Mouse (Mus musculus): ENCODE data around the gene C2cd2l. TPM values are rescaled to one million over a fixed set of nuclear protein-coding genes. Genes with fewer than 3 reads are reported as not detected.
A peak's percentile ranks its signal among the peaks of the same experiment; 100 is the strongest.

C2cd2l gene
- polyA plus RNA-seq, 1 experiment from 2014 or later = 6.8 TPM

DNA sequence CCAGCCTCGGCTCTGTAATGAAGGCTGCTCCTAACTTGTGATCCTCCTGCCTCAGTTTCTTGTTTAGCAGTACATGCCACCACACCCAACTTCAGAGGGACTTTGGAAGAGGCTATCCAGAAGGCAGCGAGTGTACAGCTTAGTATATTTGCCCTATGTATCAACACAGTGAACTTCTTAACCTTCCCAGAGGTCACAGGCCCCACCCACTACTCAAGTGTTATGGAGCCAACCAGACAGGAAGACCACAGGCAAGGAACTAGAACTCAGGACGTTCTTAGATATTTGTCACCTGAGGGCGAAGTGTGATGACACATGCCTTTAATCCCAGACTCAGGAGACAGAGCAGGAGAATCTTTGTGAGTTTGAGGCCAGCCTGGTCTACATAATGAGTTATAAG lies 27.5 kb upstream of the C2cd2l start:
- H3K9me3 ChIP-seq (ENCODE audit: control insufficient read depth, low read length) = no peaks in the 10 kb centered on the region
- H3K27ac ChIP-seq (ENCODE audit: low read length) = no peak overlapping the region
- H3K36me3 ChIP-seq (ENCODE audit: control insufficient read depth, insufficient read depth, low read length) = peaks cover 44% of the 10 kb centered on the region
- no peak overlapping the region for H3K4me2 ChIP-seq (ENCODE audit: low read depth, low read length)
- H3K9ac ChIP-seq (ENCODE audit: low read length) = no peak overlapping the region
- peaks cover 11% of the 10 kb centered on the region for H3K4me1 ChIP-seq (replicated peaks; ENCODE audit: control insufficient read depth, insufficient read depth, low read length)
- H3K27me3 ChIP-seq (ENCODE audit: control insufficient read depth, insufficient read depth, low read depth, low read length) = no peaks in the 10 kb centered on the region
- WGBS = 77% methylated on average over 4 of the region's 4 CpGs
- ATAC-seq (ENCODE audit: low read depth) = no peak
- no peak overlapping the region for H3K4me3 ChIP-seq (ENCODE audit: low read length)

GRCm38 (mm10) chr9:44347166-44347565 lies 27.1 kb upstream of the C2cd2l start:
- H3K36me3 ChIP-seq (ENCODE audit: control insufficient read depth, insufficient read depth, low read length) = peaks cover 40% of the 10 kb centered on the region
- H3K27ac ChIP-seq (ENCODE audit: low read length) = no peak overlapping the region
- H3K27me3 ChIP-seq (ENCODE audit: control insufficient read depth, insufficient read depth, low read depth, low read length) = no peaks in the 10 kb centered on the region
- H3K4me1 ChIP-seq (replicated peaks; ENCODE audit: control insufficient read depth, insufficient read depth, low read length) = peaks cover 16% of the 10 kb centered on the region
- H3K9ac ChIP-seq (ENCODE audit: low read length) = no peak overlapping the region
- no peaks in the 10 kb centered on the region for H3K9me3 ChIP-seq (ENCODE audit: control insufficient read depth, low read length)
- ATAC-seq (ENCODE audit: low read depth) = no peak
- H3K4me2 ChIP-seq (ENCODE audit: low read depth, low read length) = no peak overlapping the region
- 96% methylated on average over 9 of the region's 9 CpGs for WGBS
- no peak overlapping the region for H3K4me3 ChIP-seq (ENCODE audit: low read length)

DNA sequence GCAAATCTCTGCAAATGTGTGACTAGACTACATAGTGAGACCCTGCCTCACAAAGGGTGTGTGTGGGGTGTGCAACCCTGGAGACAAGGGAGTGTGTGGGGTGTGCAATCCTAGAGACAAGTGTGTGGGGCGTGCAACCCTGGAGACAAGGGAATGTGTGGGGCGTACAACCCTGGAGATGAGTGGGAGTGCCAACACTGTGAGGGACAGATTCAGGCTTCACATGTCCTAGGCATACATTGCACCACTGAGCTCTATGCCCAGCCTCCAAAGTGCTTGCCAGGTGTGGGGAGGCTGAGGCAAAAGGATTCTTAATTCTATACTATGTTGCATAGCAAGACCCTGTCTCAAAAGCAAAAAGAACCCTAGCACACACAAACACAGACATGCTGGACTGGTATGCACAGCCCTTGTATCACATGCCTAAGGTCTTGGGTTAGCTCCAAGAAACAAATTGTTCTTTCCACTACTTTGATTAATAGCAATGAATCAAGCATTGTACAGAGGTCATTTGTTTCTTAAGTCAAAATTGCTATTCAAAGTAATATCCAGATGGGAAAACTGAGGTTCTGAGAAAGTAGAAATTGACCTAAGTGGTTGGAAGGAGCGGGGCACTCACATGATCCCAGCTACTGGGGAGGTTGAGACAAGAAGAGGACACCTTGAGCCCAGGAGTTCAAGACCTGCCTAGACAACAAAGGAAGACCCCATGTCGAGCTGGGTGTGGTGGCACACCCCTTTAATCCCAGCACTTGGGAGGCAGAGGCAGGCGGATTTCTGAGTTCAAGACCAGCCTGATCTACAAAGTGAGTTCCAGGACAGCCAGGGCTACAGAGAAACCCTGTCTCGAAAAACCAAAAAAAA lies 25.7 kb upstream of the C2cd2l start:
- 76% methylated on average over 6 of the region's 6 CpGs for WGBS
- Histone ChIP-seq H3K27me3 (ENCODE audit: control insufficient read depth, insufficient read depth, low read depth, low read length) (no peaks in the 10 kb centered on the region), H3K4me1 (replicated peaks; ENCODE audit: control insufficient read depth, insufficient read depth, low read length) (peaks cover 16% of the 10 kb centered on the region), H3K9me3 (ENCODE audit: control insufficient read depth, low read length) (no peaks in the 10 kb centered on the region), H3K9ac (ENCODE audit: low read length) (no peak overlapping the region), H3K27ac (ENCODE audit: low read length) (no peak overlapping the region), H3K4me2 (ENCODE audit: low read depth, low read length) (no peak overlapping the region), H3K4me3 (ENCODE audit: low read length) (no peak overlapping the region), H3K36me3 (ENCODE audit: control insufficient read depth, insufficient read depth, low read length) (peaks cover 32% of the 10 kb centered on the region)
- no peak for ATAC-seq (ENCODE audit: low read depth)

- peak within 1 kb of the TSS; percentile 93 for H3K9ac ChIP-seq (ENCODE audit: low read length)
- peaks cover 16% of the 10 kb centered on the region for H3K4me1 ChIP-seq (replicated peaks; ENCODE audit: control insufficient read depth, insufficient read depth, low read length)
- peaks cover 25% of the 10 kb centered on the region for H3K36me3 ChIP-seq (ENCODE audit: control insufficient read depth, insufficient read depth, low read length)
- peak within 1 kb of the TSS; percentile 99 for H3K27ac ChIP-seq (ENCODE audit: low read length)
- peak within 1 kb of the TSS; percentile 74 for H3K4me2 ChIP-seq (ENCODE audit: low read depth, low read length)
- WGBS = under 1% methylated on average over 39 of the region's 39 CpGs
- no peaks in the 10 kb centered on the region for H3K9me3 ChIP-seq (ENCODE audit: control insufficient read depth, low read length)
- peak within 1 kb of the TSS; percentile 94 for H3K4me3 ChIP-seq (ENCODE audit: low read length)
- no peaks in the 10 kb centered on the region for H3K27me3 ChIP-seq (ENCODE audit: control insufficient read depth, insufficient read depth, low read depth, low read length)
- ATAC-seq (ENCODE audit: low read depth) = peak; percentile 97
Observed at GRCm38 (mm10) chr9:44343781-44344421, 23.8 kb upstream of the C2cd2l start, which contains the start of gene Hmbs. TSS of gene Hmbs (minus strand) at chr9:44344228.

DNA sequence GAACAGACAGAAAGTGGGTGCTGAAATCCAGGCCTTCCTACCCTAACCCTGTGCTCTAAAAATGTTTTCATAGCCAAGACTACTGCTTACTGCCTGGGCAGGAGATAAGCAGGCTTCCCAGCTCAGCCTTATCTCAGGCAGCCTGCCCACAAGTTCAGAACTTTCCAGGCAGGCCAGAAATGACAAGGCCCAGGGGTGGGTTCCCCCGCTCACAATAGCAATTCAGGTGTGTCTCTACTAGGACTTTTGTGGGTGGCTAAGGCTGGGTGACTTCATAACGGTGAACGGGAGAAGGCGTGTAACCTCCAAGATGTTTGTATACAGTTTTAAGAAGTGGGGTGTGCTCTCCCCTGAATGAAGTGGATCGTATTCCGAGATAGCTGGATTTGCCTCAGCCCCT lies 23.2 kb upstream of the C2cd2l start:
- Histone ChIP-seq H3K4me3 (ENCODE audit: low read length) (peak overlapping the region; percentile 94), H3K27me3 (ENCODE audit: control insufficient read depth, insufficient read depth, low read depth, low read length) (no peaks in the 10 kb centered on the region), H3K27ac (ENCODE audit: low read length) (peak overlapping the region; percentile 99), H3K36me3 (ENCODE audit: control insufficient read depth, insufficient read depth, low read length) (peaks cover 24% of the 10 kb centered on the region), H3K4me1 (replicated peaks; ENCODE audit: control insufficient read depth, insufficient read depth, low read length) (peaks cover 16% of the 10 kb centered on the region), H3K9me3 (ENCODE audit: control insufficient read depth, low read length) (no peaks in the 10 kb centered on the region), H3K9ac (ENCODE audit: low read length) (peak overlapping the region; percentile 93), H3K4me2 (ENCODE audit: low read depth, low read length) (peak overlapping the region; percentile 74)
- WGBS = 3% methylated on average over 6 of the region's 6 CpGs
- ATAC-seq (ENCODE audit: low read depth) = peak; percentile 18; the same call in 1 of the 2 replicates

DNA sequence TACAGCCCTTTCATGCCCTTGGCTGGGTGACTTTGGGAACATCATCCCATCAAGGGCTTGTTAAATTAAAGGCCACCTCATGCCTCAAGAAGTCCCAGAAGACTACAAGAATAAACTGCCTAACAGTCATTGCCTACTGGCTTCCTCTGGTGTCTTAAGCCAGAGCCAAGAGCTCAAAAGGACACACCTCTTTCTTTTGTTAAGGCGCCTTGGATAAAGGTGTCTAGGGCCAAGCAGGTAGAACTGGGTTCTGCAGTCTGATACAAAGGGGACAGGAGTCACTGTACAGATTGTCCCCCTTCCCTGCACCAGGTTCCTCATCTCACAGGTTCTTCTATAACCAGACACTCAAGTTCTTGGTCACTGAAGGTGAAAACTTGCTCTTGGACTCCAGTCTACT lies 22.5 kb upstream of the C2cd2l start:
- no peak overlapping the region for H3K27ac ChIP-seq (ENCODE audit: low read length)
- peak overlapping the region; percentile 94; the same call in 1 of the 2 replicates for H3K4me3 ChIP-seq (ENCODE audit: low read length)
- H3K9me3 ChIP-seq (ENCODE audit: control insufficient read depth, low read length) = no peaks in the 10 kb centered on the region
- H3K4me2 ChIP-seq (ENCODE audit: low read depth, low read length) = peak overlapping the region; percentile 74
- H3K36me3 ChIP-seq (ENCODE audit: control insufficient read depth, insufficient read depth, low read length) = peaks cover 18% of the 10 kb centered on the region
- H3K9ac ChIP-seq (ENCODE audit: low read length) = peak overlapping the region; percentile 93
- 78% methylated on average over 1 of the region's 1 CpGs for WGBS
- H3K27me3 ChIP-seq (ENCODE audit: control insufficient read depth, insufficient read depth, low read depth, low read length) = no peaks in the 10 kb centered on the region
- H3K4me1 ChIP-seq (replicated peaks; ENCODE audit: control insufficient read depth, insufficient read depth, low read length) = peaks cover 18% of the 10 kb centered on the region
- ATAC-seq (ENCODE audit: low read depth) = no peak

- Histone ChIP-seq H3K27me3 (ENCODE audit: control insufficient read depth, insufficient read depth, low read depth, low read length) (no peaks in the 10 kb centered on the region), H3K4me3 (ENCODE audit: low read length) (no peak overlapping the region), H3K36me3 (ENCODE audit: control insufficient read depth, insufficient read depth, low read length) (peaks cover 13% of the 10 kb centered on the region), H3K9me3 (ENCODE audit: control insufficient read depth, low read length) (no peaks in the 10 kb centered on the region), H3K9ac (ENCODE audit: low read length) (0 out of 2 replicates have a peak overlapping the region, but pooled peaks have one; percentile 93), H3K4me1 (replicated peaks; ENCODE audit: control insufficient read depth, insufficient read depth, low read length) (peaks cover 23% of the 10 kb centered on the region), H3K4me2 (ENCODE audit: low read depth, low read length) (no peak overlapping the region), H3K27ac (ENCODE audit: low read length) (no peak overlapping the region)
- no peak for ATAC-seq (ENCODE audit: low read depth)
- 57% methylated on average over 3 of the region's 3 CpGs for WGBS
Observed at GRCm38 (mm10) chr9:44342173-44342572, 22.1 kb upstream of the C2cd2l start.

- Histone ChIP-seq H3K27me3 (ENCODE audit: control insufficient read depth, insufficient read depth, low read depth, low read length) (no peaks in the 10 kb centered on the region), H3K27ac (ENCODE audit: low read length) (no peak overlapping the region), H3K4me3 (ENCODE audit: low read length) (no peak overlapping the region), H3K9me3 (ENCODE audit: control insufficient read depth, low read length) (no peaks in the 10 kb centered on the region), H3K4me1 (replicated peaks; ENCODE audit: control insufficient read depth, insufficient read depth, low read length) (peaks cover 30% of the 10 kb centered on the region), H3K4me2 (ENCODE audit: low read depth, low read length) (no peak overlapping the region), H3K36me3 (ENCODE audit: control insufficient read depth, insufficient read depth, low read length) (peaks cover 12% of the 10 kb centered on the region; the same call in 1 of the 2 replicates), H3K9ac (ENCODE audit: low read length) (no peak overlapping the region)
- ATAC-seq (ENCODE audit: low read depth) = no peak
- WGBS = 84% methylated on average over 5 of the region's 5 CpGs
Observed at GRCm38 (mm10) chr9:44341487-44341886, 21.4 kb upstream of the C2cd2l start.

GRCm38 (mm10) chr9:44338574-44338973 lies 18.5 kb upstream of the C2cd2l start:
- ATAC-seq (ENCODE audit: low read depth) = no peak
- 72% methylated on average over 5 of the region's 5 CpGs for WGBS
- H3K27me3 ChIP-seq (ENCODE audit: control insufficient read depth, insufficient read depth, low read depth, low read length) = no peaks in the 10 kb centered on the region
- peaks cover 14% of the 10 kb centered on the region for H3K36me3 ChIP-seq (ENCODE audit: control insufficient read depth, insufficient read depth, low read length)
- peaks cover 27% of the 10 kb centered on the region for H3K4me1 ChIP-seq (replicated peaks; ENCODE audit: control insufficient read depth, insufficient read depth, low read length)
- no peak overlapping the region for H3K27ac ChIP-seq (ENCODE audit: low read length)
- H3K9ac ChIP-seq (ENCODE audit: low read length) = no peak overlapping the region
- H3K4me2 ChIP-seq (ENCODE audit: low read depth, low read length) = no peak overlapping the region
- H3K9me3 ChIP-seq (ENCODE audit: control insufficient read depth, low read length) = no peaks in the 10 kb centered on the region
- no peak overlapping the region for H3K4me3 ChIP-seq (ENCODE audit: low read length)
